Mouse (Mus musculus): Measurements from ENCODE around the gene Gid8.

The Gid8 gene

DNA sequence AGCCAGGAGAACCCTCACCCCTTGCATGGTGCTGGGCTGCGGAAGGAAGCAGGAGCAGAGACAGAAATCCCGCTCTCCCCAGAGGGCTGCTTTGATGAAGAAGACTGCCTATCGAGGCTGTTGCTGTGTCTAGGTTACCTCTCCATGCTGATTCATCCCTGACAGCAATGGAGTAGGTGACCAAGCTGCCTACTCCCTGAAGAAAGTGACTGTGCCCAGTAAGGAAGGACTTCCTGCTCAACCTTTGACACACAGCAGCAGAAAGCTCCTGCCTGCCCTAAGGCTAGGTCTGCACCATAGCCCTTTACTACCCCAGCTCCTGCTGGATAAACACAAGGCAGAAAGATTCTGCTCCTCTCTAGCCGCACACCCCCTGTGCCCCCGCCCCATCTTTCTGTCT is 39.0 kb downstream of the Gid8 start:
- in situ Hi-C loops (cut with MboI), result no loop called here

DNA sequence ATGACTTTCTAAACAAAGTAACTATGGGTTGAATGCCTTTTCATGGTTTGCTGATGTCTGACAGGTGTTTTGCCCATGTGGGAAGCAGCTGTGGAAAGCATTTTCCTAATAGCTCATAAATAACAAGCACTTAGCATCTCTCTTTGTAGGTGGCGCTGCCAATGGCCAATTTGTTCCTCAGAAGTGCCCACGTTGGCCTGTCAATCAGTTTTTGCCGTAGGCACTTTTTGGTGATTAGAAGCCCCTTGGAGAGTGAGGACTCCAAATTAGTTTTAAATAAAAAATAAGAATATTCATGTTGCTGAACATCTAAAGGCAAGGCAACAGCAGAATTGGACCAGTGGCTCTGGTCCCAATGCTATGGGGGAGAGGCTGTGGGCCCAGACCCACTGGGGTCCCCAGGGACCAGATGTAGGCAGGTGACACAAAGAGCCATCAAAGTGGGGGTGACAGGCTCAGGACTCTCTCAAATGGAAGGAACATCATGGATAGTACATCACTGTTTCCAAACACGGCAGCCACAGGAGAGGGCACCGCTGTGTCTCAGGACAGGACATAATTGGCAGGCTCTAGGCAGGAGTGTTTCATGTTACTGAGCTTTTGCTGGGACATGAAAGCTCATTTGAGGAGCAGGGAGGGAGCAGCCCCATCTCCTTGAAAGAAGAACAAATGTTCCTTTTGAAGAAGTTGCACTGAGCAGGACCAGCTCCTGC is 45.2 kb downstream of the Gid8 start:
- in situ Hi-C loops (cut with MboI), result no loop called here

GRCm38 (mm10) chr2:180755896-180756295 is 46.0 kb downstream of the Gid8 start:
- in situ Hi-C loops (cut with MboI), result no loop called here

DNA sequence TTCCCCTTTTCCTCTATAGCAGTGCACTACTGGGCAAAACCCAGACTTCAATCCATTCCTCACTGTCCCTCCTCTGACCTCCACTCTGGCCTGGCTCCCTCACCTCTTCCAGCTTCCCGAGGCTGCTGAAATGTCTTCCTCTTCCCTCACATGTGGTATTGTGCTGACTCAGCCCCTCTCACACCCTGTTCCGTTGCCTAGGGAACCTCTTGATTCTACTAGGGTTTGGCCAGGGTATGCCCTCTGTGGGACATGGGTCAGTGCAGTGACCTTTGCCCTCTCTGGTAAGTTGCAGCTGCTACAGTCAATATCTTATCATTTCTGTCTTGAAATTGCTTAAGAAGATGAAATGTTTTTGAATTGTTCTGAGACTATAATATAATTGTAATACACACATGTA is 46.9 kb downstream of the Gid8 start:
- in situ Hi-C loops (cut with MboI), result no loop called here

DNA sequence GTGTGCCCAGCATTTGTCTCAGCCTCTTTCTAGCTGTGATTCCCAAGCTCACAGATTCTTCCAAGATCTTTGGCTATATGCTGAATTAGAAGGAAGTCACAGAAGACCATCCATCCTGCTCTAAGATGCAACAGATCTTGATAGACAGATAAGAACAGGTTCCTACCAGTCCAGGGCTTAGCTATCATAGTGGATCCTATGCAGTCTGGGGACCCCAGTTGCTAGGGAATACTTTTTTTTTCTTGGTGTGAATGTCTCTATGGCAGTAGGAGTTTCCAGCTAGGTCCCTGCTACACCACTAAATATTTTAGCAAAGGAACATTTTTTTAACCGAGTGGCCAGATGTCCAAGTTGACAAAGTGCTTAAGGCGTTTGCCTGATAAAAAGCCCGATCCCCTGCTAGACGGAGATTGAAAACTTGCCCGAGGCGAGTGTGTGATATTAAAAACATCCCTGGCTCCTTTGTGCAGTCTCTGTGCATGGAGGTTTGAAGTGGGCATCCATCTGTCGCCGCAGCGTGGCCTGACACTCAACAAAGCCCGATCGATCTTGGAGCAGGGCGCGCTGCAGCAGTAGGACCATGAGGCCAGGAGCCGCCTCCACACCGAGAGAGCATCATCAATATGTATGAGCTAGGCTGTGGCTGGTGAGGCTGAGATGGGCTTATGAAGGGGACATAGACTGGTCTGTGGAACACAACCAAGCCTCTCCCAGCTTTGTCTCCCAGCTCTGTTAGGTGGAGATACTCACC is 48.8 kb downstream of the Gid8 start:
- in situ Hi-C loops (cut with MboI), result no loop called here

DNA sequence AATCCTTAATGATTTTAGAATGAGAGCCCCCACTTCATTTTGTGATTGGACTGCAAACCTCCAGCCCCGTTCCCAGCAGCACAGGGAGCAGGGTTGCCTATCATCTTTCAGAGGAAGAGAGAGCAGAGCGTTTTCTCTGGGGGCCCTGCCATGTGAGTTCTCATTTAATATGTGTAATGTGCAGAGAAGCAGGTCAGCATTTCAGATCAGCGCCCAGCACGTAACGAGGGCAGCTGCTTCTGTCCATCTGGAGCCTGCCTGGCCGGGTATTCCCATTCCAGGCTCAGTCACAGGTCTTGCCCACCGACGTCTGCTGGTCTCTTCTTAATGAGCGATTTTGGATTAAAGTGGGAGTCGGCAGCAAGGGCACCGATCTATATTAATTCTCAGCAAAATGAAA is 55.1 kb downstream of the Gid8 start:
- in situ Hi-C loops (cut with MboI), result no loop called here

DNA sequence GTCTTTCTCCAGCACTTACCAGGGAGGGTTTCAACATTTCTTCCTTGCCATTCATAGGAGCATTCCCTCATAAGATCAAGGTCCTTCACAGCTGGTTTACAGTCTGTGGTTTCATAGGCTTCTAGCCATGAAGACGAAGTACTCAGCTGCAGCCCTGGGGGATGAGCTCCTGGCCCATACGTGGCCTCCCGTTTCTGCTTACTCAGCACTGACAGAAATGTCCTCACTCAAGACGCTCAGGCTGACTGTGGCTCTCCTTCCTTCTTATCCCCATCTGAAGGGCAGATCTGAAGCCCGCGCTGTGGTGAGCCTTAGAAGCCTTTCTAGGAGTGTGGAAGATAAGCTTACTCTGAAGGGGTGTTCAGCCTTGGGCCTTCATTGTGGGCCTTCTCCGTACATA is 55.8 kb downstream of the Gid8 start:
- in situ Hi-C loops (cut with MboI), result no loop called here
